Mouse (Mus musculus): ENCODE results near the gene Gm29609.
"Not testable (repeated sequence)": the region's sequence is repeated elsewhere in the genome, so short reads cannot be mapped to it uniquely, and the experiment has no call there.

The Gm29609 gene

DNA sequence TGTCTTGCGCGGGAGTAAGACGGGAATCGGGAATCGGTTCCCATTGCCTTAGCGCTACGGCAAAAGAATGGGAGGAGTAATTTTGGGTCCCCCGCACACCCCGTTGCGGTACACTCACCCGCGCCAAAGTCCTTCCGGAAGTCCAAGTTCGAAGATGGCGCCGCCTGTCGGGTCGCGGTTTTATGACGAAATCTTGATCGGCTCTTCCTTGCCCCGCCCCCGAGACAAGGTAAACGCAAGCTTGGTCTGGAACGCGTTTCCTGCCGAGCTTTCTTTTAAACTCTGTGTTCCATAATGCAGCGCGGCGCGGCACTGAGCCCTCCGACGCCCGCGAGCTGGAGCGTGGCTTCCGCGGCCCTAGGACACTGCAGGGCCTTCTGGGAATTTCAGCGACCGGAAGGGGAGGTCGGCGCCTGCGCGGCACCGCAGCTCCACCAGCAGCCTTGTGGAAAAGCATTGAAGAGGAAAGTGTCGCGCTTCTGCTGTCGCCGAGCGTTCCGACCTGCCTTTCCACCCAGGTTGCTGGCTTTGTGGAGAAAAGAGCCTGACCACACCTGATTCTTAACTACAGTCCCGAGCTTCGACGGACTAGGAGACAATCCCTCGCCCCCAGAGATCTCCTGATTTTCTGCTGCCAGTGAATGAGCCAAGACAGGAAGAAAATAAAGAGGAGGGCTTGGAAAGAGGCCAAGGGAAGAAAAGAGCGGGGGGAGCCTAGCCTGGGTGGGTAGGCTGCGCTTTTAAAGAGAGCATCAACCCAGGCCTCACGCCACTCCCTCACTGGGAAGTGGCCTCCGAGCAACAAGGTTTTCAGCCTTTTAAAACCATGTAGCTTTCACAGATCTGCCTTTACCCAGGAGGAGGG, at the start of gene Gm29609, which contains the start of gene Gtf3c2:
Gm29609 (minus strand) TSS at position 146 of the 865 bp plus-strand sequence.
Gtf3c2 (minus strand) TSS at position 379 of the 865 bp plus-strand sequence.
- peak; percentile 96 for DNase-seq

DNA sequence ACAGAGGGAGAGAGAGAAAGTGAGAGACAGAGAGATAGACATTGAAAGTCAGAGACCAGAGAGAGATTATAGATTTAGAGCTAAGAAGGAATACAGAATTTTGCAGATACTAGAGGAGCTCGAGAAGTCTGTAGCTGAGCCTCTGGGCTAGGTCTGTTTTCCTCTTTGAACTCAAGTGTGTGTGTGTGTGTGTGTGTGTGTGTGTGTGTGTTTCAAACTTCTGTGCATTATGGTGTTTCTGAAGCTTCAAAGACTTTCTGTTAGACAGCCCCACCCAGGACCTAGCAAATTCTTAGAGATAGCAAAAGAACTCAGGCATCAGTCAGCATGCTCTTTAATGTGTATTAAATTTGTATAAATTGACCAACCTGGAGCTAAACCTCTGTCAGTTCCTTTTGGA, 46.9 kb upstream of the Gm29609 start:
- no peak for DNase-seq

DNA sequence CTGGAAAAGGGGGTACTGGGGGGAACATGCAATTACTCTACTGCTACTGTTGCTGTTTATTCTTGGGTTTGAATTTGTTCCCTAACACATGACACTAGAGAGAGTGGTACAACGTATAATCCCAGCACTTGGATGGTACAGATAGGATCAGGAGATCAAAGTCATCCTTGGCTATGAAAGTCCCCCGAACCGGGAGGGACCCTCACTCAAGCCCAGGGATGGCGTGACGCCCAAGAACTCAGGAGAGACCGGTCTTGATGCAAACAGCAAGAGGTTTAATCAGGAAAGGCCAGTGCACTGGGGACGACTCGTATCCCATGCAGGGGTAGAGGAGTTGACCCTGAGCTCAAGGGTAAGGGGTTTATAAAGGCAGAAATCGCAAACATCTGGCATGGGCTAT, 43.0 kb upstream of the Gm29609 start:
- DNase-seq, result no peak

- peak; percentile 12 for DNase-seq
These were observed 41.7 kb upstream of the Gm29609 start for GRCm38 (mm10) chr5:31221304-31221945.

GRCm38 (mm10) chr5:31220448-31221303, 41.0 kb upstream of the Gm29609 start, which contains the start of gene Ppm1g:
TSS of gene Ppm1g (minus strand) at chr5:31220687.
- peak; percentile 97 for DNase-seq

DNA sequence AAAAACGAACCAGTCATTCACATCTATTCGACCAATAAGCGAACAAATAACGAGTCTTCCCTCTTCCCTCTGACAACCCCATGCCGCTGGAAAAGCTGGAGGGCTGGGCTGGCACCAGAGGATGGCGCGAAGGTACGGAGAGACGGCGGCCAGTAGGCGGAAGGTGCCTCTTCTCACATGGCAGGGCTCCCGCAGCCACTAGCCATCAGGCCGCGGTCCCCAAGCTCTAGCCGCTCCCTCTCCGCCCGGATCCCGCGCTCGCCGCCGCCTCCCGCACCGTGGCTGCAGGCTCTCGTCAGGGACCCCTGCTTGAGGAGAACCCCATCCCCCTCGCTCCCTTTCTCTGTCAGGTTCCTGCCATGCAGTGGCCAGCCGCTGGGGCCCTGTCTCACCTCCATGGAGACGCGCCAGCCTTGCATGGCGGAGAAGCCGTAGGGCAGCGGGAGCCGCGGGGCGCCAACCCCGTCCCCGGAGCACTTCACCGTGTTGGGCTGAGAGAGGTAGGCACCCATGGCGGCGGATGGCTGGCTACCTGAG, 40.3 kb upstream of the Gm29609 start:
- peak; percentile 55 for DNase-seq

GRCm38 (mm10) chr5:31219474-31219873, 39.8 kb upstream of the Gm29609 start:
- DNase-seq, result no peak

DNA sequence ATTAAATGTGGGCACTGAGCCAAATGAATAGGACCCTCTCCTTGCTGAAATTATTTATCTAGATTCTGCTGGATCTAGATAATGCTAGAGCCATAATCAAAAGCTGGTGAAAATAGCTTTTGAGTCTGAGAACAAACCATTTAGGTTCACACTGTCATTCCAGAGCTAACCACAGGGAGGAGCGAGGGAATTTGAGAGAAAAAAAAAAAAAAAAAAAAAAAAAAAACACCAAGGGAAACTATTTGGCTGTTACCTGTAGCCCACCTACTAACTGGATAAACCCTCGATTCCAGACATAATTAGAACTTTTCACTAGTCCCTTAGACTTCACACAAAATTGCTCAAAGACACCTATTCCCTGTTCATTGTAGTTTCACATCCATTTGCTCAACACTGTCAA, 39.4 kb upstream of the Gm29609 start:
- no peak for DNase-seq

DNA sequence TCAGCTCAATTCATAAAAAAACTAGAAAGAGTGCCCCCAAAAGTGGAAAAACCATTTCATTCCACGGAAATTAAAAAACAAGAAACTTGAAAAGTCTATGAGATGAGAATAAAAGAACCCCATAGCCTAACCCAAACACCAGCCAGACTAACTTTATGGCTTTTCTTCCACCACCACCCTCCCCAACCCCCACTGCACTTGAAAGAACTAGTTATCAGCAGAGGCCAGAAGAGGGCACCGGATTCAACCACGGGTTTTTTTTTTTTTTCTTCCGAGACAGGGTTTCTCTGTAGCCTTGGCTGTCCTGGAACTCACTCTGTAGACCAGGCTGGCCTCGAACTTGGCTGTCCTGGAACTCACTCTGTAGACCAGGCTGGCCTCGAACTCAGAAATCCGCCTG, 38.6 kb upstream of the Gm29609 start:
- DNase-seq, result no peak

DNA sequence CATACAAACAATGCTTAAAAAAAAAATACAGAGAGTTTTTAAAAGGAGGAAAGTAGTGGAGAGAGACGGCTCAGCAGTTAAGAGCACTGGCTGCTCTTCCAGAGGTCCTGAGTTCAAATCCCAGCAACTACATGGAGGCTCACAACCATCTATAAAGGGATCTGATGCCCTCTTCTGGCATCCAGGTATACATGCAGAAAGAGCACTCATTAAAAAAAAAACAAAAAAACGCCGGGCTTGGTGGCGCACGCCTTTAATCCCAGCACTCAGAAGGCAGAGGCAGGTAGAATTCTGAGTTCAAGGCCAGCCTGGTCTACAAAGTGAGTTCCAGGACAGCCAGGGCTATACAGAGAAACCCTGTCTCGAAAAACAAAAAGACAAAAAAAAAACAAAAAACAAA, 36.8 kb upstream of the Gm29609 start:
- DNase-seq, result not testable (repeated sequence)

DNA sequence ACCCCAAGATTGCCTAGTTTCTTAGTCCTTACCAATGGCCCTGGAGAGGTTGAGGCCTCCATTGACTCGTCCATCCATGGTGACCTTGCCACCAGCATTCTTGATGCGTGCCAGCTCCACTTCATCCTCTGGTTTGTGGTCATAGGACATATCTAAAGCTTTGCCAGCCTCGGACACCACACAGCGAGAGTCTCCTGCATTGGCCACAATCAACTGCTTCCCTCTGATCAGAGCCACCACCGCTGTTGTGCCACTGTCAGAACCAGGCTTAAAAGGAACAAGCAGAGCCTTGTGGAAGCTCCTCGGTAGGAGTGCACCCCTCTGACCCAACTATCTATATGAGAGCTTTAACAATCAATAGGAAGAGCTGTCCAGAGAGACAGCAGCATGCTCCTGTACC, 24.7 kb upstream of the Gm29609 start:
- no peak for DNase-seq

DNA sequence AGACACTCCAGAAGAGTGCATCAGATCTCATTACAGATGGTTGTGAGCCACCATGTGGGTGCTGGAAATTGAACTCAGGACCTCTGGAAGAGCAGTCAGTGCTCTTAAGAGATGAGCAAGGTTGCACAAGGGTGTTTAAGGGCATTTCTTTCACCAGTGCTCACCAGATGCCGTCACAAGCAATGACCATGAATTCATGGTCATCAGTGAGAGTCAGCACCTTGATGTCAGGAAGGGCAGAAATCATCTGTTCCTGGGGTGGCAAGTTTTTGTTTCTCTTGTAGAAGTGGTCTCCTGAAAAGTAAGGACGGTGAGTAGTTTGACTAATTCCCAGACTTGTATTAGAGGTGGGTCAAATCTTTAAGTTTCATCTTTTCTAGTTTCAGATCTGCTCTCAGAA, 24.2 kb upstream of the Gm29609 start:
- DNase-seq, result no peak

GRCm38 (mm10) chr5:31202933-31203332, 23.2 kb upstream of the Gm29609 start:
- DNase-seq, result no peak

DNA sequence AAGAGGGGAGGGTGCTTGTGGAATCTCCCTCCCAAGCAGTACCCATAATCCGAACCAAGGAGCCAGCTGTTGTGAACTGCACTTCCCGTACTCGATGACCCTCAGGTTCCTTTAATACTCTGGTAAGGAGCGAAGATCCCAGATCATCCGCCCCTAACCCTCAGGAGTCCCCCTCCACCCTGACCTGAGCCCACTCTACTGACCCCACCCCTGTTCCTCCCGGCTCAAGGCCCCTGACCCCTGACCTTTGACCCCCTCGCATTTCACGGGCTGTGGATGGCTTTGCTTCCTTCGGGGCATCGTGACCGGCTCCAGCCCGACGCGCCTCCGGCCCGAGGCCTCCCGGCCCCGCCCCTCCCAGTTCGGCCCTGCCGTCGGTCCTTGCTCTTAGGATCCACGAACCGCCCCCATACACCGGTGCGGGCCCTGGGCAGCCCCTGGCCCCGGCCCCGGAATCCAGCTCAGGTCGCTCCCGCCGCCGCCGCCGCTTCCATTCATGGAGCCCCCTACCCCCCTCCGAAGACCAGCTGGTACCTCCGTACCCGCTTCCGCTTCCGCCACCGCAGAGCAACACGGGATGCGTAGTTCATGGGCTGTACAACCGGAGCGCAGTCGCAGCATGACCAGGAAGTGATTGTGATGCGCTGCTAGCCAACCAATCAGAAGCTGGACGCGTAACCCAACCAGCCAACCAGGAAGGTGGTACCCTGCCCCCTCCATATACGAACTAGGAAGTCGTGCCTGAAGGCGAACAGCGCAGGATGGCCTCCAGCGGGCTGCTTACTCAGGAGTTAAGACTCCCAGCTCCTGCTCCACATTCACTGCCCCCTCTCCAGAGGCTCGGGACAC, 22.3 kb upstream of the Gm29609 start, which contains the start of gene Zfp513:
Zfp513 (minus strand) TSS at position 562 of the 849 bp plus-strand sequence.
- DNase-seq, result peak; percentile 97

GRCm38 (mm10) chr5:31201042-31201741, 21.5 kb upstream of the Gm29609 start:
- no peak for DNase-seq

GRCm38 (mm10) chr5:31200327-31200768, 20.6 kb upstream of the Gm29609 start:
- no peak for DNase-seq

- no peak for DNase-seq
These were observed 20.2 kb upstream of the Gm29609 start for GRCm38 (mm10) chr5:31199893-31200292.

GRCm38 (mm10) chr5:31199321-31199892, 19.7 kb upstream of the Gm29609 start:
- DNase-seq, result no peak

DNA sequence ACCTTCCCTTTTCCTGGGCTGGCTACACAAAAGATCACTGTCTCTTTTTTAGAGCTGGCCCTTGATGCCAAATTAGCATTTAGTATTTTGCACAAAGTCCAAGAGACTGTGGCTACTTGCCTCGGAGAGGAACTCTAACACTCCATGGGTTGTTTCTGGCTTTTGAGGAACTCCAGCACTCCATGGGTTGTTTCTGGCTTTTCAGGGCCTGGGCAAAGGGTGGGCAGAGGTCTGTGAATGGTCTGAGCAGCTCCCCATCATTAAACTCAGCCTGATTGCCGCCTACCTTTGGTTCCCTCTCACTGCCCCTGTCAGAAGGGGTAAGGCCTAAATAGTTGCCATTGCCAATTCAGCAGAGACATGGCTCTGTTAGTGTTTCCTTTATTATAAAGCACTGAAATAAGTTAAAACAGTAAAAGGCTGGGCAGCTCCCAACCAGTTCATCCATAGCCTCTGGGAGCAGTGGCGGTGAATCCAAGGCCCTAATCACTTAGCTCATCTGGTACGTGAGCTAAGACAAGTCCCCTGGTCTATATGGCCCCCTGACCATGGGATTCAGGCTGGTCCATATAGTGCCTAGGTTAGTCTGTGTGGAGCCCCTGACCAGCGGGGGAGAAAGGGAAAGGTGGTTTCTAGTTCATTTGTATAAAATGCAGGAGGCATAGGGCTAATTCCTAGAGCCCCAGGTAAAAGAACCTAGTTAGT, 19.1 kb upstream of the Gm29609 start:
- DNase-seq, result no peak

DNA sequence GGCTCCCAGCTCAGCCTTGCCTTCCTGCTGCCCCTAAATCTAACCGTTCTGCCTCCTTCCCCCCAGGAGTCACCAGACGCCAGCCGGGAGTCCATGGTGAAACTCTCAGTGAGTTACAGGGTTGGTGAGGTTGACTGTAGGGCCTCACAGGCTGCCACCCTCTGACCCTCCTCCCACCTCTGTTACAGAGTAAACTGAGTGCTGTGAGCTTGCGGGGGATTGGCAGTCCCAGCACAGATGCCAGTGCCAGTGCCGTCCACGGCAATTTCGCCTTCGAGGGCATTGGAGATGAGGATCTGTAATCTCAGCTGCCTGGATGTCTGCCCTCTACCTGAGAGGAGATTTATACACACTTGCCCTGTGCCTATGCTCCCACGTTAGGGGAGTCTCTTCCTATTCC, 18.5 kb upstream of the Gm29609 start:
- no peak for DNase-seq
